Mouse (Mus musculus) midbrain, embryonic 13.5 days (tissue): Measurements from ENCODE around the gene Gpr180. TPM values are rescaled to one million over a fixed set of nuclear protein-coding genes. Genes with fewer than 3 reads are reported as not detected.

Source experiments
- polyA plus RNA-seq: library from polyadenylated mRNA; unstranded; fragments of >200 nt; fragmentation: Nextera tagmentation; extraction: Ambion mirVana; gene quantifications from 2 replicates; pipeline ENCODE4 v1.2.1, GENCODE M21; 2015

The Gpr180 gene
- polyA plus RNA-seq, 1 experiment from 2014 or later, result 33.4 TPM

Other genes with a start within 250 kb of the Gpr180 start
- gene Dct, start 84.9 kb upstream of the Gpr180 start, polyA plus RNA-seq, result 1.2 and 1.4 TPM in 2 replicates
- gene Tgds, start 4.4 kb upstream of the Gpr180 start, polyA plus RNA-seq, result 20.8 and 21.0 TPM in 2 replicates
- gene Sox21, start 99.9 kb downstream of the Gpr180 start, polyA plus RNA-seq, result 12.2 and 16.7 TPM in 2 replicates
- not detected in 2 replicates for gene Gm9376, start 129.8 kb downstream of the Gpr180 start, polyA plus RNA-seq